Mouse (Mus musculus): ENCODE measurements around the gene Cbwd1.

The Cbwd1 gene

DNA sequence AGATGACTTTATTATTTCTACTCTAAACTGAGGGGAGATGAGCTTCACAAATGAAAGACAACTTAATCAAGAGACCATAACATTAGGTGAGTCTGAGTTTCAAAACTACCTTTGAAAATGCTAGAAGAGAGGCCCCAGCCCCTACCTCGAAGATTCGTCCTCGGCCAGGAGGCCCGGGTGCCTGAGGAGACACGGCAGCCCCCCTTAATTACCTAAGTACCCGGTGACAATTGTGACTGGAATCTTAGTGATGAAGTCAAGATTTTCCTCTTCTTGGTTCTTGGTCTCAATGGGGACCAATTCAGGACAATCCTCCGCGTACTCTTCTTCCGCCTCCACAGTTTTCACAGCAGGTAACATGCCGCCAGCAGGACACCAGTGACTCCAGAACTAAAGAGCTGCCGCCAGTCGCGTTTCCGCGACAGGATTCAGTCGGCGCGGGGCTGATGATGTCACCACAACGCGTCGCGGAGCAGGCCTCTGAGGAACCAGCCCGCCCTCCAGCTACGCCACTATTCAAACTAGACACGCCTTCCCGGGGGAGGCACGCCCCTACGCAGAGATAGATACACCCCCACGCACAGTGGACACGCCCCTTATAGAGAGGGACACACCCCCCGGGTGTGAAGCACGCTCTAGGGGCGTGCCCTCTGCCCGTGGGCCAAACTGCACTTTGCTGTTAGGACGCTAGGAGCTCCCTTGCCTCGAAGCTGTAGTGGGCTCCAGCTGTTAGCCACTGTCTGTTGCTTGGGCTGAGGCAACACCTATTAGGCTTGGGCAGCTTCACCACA, at the start of gene Cbwd1:
Gene Cbwd1 (minus strand): TSS at position 439 of the 791 bp plus-strand sequence.
- peak; percentile 99 for DNase-seq

DNA sequence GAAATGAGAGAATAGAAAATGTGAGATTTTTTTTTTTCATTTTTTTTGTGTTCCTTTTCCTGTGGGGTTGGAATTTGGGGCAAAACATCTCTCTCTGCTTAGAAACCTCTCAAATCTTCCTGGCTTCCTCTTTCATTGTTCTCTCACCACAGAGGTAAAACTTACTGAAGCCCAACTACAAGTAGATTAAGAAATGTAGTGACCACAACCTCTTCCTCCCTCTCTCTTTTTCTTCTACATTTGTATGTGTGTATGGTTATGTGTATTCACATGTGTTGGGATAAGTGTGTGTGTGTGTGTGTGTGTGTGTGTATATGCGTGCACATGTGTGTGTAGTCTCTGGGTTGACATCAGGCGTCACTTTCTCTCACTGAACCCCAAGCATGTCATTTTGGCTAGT, 47.1 kb upstream of the Cbwd1 start:
- no peak for DNase-seq

DNA sequence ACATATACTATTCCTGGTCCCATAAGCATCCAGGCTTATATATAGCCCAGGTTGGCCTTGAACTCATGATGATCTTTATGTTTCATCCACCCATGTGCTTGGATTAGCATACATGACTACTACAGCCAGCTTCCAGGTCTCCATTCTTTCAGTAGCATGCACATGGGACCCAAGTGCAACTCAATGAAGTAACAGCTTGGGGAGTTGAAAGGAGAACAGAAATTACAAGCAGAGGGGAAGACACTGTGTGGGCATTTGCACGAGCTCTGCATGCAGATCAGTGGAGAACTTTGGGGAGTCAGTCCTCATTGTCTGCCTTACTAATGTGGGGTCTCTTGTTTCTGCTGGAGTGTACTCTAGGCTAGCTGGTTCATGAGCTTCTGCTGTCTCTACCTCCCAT, 45.3 kb upstream of the Cbwd1 start:
- DNase-seq: no peak

DNA sequence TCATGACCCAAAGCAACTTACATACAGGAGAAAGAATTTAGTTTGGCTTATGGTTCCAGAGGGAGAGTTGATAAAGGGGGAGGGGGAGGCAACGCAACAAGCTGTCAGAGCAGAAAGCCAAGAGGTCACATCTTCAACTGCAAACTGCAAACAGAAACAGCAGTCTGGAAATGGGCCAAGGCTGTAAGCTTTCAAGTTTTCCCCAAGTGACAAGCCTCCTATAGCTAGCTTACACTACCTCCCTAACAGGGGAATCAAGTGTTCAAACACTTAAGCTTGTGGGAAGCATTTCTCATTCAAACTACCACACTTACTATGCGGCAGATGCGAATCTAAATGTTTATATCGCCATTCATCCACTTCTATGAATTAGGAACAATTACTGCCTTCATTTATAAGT, 42.4 kb upstream of the Cbwd1 start:
- DNase-seq: no peak

DNA sequence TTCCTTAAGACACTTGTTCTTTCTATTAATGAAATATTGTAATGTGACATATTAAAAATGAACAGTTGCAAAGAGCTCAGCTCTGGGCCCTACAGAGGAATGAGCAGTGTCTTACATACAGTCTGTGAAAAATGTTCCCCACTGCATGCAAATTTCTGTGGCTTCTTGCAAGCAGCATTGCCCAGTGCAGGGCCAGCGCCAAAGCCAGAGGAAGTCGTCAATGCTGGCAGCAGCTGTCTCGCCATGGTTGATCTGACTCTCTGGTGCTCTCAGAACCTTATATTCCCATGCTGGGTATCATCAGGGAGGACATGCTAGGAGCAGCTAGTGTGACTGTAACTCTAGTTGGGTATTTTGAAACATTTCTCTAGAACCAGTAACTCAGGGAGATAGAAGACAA, 41.4 kb upstream of the Cbwd1 start:
- no peak for DNase-seq

DNA sequence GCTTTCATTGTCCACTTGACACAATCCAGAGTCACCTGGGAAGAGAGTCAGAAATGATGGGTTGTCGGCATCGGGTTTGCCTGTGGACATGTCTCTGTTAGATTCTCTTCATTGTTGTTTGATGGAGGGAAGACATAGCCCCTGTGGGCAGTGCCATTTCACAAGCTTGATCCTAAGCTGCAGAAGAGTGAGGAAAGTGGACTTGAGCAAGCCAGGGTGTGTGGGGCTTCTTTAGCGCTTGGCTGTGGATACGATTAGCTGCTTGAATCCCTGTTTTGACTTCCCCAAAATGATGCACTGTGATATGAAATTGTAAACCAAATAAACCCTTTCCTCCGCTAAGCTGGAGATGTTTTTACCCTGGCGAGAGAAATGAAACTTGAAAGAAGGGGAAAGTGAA, 40.6 kb upstream of the Cbwd1 start:
- no peak for DNase-seq

DNA sequence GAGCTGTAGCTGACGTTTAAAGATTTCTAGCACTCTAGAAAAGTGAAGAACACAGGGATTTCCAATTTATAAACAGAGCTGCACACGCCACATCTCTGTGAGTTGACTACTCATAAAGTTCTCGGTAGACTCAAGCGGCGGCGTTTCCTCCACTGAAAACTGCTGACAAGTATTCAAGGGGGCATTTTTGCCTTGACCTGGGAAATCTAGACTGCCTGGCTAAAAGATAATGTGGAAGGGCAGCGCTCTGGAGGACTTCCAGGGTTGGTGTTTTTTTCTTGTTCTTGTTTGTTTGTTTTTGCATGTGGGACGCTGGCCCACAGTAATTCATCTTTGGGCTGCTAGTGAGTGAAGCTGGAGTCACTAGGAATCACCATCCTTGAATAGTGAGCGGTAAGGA, 38.7 kb upstream of the Cbwd1 start:
- DNase-seq: peak; percentile 55

DNA sequence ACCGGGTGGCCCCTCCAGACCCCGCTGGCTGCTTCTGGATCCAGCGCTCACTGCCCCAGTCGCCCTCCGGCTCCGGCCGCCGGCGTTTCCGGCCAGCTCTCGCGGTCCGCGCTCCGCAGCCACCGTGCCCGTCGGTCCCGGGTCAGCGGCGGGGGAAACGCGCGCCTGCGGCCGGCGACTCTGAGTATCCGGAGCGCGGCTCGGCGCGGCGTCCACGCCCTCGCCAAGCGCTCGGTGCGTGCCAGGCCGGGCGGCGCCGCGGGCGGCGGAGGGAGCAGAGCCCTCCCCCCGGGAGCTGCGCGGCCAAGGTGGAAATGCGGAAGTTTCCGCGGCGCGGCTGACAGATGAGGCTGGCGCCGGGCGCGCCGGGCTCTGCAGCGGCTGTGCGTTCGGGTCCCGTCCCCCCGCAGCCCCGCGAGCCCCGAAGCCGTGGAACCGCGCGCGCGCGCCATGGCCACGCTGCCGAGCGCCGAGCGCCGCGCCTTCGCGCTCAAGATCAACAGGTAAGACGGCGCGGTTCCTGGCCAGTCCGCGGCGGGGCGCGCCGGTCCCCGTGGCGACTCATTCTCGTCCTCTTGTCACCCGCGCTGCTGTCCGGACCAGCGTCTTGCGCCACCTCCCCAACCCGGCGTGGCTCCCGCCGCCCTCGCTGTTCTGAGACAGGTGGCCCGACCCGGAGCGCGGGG, 37.9 kb upstream of the Cbwd1 start, which contains the start of gene Dock8:
Gene Dock8 (plus strand): TSS at position 334 of the 686 bp plus-strand sequence.
- DNase-seq: peak; percentile 85

DNA sequence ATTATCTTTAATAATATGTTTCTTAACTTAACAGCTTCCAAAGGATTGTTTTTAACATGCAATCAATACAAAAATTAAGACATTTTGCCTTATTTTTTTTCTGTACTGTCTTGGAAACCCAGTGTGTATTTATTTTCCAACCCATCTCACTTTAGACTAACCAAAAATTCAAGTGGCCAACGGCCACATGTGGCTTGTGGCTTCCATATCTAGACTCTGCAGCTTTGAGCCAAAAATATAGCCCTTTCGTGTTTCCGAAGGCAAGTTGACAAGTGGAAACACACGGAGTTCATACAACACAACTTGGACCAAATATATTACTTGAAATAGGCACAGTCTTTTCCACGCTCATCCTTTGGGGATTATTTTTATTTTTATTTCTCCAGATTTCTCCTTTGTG, 37.2 kb upstream of the Cbwd1 start:
- no peak for DNase-seq

DNA sequence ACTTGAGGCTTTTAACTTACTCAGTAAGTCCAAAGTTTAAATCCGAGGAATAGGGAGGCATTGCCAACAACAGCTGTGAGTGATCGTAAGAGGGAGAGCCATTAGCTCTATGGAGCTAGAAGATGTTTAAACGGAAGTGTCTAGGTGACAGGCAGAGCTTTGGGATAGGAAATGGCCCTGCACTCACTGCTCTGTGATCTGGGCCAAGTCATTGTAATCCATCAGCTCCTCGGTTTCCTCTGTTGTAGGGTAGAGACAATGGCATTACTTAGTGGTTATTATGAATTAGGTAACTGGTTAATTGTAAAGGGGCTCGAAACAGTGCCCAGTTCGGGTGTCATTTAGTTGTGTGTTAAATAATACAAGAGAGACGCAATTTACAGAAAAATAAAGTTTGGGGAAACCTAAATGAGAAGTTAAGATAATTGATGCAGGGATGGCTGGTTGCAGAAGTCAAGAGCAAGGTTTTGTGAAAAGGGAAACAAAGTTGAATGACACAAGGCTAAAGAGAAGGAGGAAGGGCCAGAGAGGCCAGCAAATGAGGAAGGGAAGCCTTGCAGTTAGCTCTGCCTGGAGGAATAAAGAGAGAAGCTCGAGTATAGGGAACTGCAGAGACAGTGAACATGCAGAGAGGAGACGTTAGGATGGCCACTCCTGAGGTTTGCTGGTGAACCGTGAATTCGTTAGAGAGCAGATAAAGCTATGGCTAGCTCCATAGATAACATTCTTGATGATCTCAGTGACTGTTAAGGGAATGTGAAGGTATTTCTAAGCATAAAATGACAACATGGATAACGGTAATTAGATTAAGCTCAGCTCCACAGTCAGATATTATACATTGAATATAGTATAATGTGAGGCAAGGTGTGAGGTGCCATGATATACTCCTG, 35.6 kb upstream of the Cbwd1 start:
- no peak for DNase-seq

DNA sequence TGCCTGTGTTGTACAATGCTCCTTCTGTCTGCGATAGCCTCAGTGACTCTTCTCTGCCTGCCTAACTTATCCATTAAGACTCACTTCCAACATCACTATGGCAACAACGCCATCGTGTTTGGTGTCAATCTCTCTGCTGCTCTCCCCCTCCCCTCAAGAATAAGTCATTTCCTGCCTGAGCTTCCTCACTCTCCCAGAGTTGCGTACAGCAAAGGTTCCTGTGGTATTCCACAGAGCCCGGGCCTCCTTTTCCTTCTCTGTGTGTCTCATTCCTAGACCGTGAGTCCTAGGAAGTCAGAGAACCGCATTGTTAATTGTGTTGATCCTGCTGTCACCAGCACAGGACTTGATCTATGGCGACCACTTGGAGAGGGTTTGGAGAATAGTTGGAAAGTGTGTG, 33.5 kb upstream of the Cbwd1 start:
- DNase-seq: no peak

DNA sequence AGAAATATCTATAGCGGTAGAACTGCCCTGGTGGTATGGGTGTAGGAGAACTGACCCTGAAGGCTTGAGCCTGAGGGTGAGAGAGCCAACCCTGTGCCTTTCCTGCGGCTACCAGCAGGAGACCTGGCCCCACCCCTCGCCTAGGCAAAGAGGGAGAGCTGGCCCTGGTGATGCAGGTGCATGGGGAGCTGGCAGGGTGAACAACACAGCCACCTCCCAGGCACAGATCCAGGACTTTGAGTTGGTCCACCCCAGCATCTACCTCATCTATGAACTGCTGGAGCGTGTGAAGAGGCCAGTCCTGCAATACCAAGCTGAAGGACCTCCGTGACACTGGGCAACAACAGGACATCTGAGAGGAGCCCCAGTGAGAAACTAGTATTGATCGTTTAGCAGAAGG, 32.1 kb upstream of the Cbwd1 start:
- DNase-seq: peak; percentile 54

DNA sequence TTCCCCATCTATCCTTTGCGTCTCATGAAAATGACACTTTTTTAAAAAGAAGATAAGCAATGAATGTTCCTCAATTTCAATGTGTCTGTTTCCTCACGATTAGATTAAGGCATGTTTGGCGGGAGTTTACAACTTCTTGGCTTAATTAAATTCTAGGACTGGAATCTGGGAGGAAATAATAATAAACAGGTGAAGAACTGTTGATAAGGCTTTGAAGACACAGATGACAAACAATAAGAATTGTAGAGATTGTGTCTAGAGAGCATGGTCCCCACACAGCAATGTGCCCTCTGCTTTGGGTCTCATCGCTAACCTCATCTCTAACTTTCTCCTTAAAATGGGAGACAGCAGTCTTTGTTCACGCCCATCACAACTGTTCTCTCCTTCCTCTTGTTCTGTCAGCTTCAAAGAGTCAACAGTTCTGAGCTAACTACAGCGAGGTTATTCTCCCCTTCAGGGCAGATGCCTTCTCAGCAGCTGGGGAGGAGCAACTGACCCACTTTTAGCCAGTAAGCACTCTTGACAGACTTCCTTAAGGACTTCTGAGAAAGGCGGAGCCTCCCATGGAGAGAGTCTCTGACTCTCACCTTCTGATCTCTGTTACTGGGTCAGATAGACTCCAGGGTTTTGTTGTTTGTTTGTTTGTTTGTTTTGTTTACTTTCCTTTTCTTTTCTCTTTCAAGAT, 28.9 kb upstream of the Cbwd1 start:
- no peak for DNase-seq

DNA sequence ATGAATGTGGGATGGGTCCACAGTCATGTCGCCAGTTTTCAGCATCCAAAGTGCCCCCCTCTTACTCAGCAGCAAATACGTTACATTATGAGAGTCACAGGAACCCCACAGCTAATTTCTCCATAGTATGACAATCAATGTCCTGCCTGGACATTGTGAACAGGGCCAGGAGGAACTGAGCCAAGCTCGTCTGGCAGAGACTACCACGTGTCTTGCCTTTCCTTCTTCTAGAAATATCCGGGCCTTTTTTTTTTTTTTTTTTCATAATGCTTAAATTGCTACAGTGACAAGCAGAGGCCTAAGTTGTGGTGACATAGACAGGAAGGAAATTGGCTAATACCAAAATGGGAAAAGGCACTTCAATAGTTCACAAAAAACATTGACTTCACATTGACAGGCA, 27.4 kb upstream of the Cbwd1 start:
- no peak for DNase-seq

DNA sequence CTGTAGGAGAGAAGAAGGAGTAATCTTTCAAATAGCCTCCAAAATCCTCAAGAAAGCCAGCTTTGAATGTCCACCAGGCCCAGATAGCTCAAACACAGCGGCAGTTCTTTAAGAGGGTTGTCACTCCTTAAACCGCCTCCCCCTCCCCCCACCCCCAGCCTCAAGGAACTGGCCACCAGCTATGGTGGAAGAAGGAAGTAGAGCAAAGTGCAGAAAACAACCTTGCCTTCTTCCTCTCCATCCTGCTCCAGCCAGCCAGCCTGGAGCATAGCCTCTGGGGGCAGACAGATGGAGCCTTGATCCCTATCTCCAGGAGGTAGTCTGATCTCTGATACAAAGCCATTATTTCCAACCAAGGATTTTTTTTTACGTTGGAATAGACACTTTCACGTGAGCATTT, 25.9 kb upstream of the Cbwd1 start:
- no peak for DNase-seq

DNA sequence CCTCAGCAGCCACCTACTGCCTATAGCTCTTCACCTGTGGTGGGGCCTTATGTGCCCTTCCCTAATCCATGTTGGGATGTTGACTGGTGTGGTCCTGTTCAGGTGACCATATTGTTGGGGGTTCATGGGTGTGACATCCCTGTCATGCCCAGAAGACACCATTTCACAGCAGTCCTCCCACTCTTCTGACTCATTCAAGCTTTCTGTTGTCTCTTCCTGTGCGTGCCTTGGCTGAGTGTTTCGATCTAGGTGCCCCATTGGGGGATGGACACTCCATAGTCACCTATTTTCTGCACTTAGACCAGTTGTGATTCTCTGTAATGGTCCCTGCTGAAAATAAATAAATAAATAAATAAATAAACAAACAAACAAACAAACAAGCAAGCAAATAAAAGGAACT, 23.6 kb upstream of the Cbwd1 start:
- no peak for DNase-seq

DNA sequence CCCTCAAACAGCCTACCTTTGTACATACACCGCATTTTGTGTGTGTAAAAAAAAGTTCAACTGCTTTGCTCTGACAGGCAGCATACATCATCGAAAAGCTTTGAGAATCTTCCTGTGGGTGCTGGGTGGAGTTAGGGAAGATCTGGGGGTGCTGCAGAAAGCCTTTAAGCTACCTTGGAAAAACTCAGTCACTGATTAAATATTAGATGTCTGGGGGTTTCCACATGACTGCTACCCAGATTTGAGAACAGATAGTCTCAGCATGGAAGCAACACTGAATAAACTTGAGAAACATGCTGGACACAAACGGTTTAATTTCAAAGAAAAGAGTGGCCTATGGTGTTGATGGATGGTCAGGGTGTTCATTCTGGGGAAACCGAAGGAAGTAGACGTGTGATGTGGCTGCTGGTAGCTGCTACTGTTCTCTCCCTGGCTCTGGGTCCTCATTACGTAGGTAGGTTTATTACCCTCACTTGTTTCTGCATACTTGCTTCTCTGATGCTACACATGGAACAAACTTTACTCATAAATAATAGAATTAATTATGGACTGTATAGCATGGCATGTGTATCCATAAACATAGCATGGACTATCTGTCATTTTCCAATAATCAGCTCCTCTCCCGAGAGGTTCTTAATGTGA, 22.6 kb upstream of the Cbwd1 start:
- no peak for DNase-seq

DNA sequence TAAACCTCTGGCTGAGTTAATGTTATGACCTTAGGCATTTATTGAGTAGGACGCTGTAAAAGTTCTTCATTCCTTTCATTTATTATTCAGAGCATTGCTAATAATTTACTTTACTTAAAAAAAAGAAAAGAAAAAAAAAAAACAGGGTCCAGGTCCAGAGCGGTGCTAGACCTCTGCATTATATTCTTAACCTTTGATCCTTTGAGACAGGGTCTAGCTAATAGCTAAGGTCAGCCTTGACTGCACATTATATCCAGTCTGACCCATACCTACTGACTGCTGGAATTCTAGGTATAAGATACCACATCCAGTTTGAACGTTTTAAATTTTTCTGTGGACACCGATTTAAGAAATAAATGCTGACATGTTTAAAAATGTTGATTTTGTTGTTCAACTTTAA, 21.6 kb upstream of the Cbwd1 start:
- DNase-seq: no peak

DNA sequence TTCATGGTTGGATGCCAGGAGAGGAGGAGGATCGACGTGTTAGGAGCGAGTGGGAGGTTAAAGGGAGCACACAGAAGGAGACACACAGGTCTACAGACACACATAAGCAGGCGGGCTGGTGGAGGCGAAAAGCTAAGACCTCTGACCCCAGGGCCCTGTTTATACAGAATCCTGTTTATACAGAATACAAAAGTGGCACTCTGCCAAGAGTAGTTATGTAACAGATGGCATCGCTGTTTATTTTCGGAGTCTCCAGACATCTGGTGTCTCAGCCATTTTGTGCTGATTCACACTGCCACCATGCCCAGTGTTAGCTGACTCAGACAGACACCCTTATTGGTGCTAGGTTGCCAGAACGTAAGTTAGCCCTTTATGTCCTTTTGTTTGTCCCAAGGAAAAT, 19.9 kb upstream of the Cbwd1 start:
- peak; percentile 88 for DNase-seq

DNA sequence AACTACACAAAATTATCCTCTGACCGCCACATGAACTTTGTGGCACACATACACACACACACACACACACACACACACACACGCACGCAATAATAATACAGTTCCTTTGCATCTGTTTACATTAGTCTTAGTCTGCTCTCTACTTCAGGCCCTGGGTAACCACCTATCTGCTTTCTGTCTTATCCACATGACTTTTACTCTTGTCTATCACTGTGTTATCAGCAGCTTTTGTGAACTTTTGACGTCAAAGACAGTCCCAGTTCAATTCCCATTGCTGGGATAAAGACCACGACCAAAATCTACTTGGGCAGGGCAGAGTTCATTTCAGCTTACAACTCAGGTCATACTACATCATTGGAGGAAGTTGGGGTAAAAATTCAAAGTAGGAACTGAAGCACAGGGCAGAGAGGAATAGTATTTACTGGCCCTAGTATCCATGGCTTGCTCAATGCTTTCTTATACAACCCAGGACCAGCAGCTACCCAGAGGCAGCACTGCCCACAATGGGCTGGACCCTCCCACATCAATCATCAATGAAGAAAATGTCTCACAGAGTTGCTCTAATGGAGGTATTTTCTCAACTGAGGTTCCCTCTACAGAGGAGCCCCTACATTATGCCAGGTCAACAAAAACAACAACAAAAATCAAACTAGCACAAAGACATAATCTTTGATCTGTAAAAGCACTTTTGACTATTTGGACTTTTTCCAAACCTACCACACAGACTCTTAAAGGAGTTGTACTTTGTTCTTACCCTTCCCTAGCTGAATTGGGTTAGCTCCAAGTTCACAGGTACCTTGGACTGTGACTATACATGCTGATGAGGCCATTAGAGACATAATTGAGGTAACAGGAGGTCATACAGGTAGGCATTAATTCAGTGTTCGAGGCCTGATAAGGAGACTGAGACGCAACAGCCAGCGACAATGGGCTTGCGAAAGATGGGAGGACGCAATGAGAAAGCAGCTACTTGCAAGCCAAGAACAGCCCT, 17.7 kb upstream of the Cbwd1 start:
- DNase-seq: peak; percentile 94

DNA sequence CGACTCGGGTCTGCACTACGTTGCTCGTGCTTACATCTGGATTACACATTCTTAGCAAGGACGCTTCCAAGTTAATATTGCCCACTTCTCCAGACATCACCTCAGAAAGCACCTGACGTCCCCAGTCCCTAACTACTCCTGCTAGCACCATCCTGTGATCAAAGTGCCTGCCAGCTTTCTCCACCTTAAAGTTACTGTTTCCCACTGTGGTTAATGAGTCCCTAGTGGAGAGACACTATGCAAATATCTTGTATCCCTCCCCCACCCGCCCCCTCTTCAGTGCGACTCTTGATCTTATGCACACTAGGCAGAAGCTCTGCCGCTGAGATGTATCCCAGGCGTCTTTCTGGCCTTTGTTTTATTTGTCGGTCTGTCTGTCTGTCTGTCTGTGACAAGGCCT, 16.6 kb upstream of the Cbwd1 start:
- DNase-seq: peak; percentile 93
